Comparison of ENCODE assay signal across 8 mouse cellular contexts in genomic region chr2:18765481-18766249, GRCm38 (mm10).
DNase-seq lines count a peak whose midpoint lies in the region; ATAC-seq and TF ChIP-seq lines count a peak whose summit lies in the region.

No protein-coding gene starts in this region.

- TF ChIP-seq POLR2A in spleen, adult 2 months (IDR thresholded peaks at IDR 0.05; ENCODE audit: low read depth, low read length), result no peak

- H3K27me3 ChIP-seq in spleen, adult 2 months (ENCODE audit: control insufficient read depth, insufficient read depth, low read length), result no peaks in the 10 kb centered on the region
- H3K27me3 ChIP-seq in hindbrain, embryonic 14.5 days (ENCODE audit: control insufficient read depth, insufficient read depth, low read length), result no peaks in the 10 kb centered on the region
- peaks cover 9% of the 10 kb centered on the region for H3K27me3 ChIP-seq in liver, embryonic 12.5 days (replicated peaks)

- H3K9ac ChIP-seq in hindbrain, embryonic 14.5 days, result no peak overlapping the region
- no peak overlapping the region for H3K9ac ChIP-seq in liver, embryonic 12.5 days

- TF ChIP-seq CTCF in spleen, adult 2 months (IDR thresholded peaks at IDR 0.05; ENCODE audit: extremely low read depth, insufficient read depth, insufficient read length, insufficient replicate concordance), result no peak

- H3K4me2 ChIP-seq in hindbrain, embryonic 14.5 days (replicated peaks), result peak overlapping the region; percentile 82
- H3K4me2 ChIP-seq in liver, embryonic 12.5 days, result peak overlapping the region; percentile 86

- ATAC-seq in hindbrain, embryonic 14.5 days (ENCODE audit: low FRiP score), result no peak
- ATAC-seq in liver, embryonic 12.5 days, result no peak
- no peak for ATAC-seq in frontal cortex, adult (ENCODE audit: low TSS enrichment)

- H3K4me3 ChIP-seq in spleen, adult 2 months (ENCODE audit: extremely low read depth, insufficient read depth, insufficient read length), result peak overlapping the region; percentile 80
- no peak overlapping the region for H3K4me3 ChIP-seq in hindbrain, embryonic 14.5 days (replicated peaks; ENCODE audit: low read length)
- peak overlapping the region; percentile 14 for H3K4me3 ChIP-seq in liver, embryonic 12.5 days

- H3K4me1 ChIP-seq in spleen, adult 2 months (ENCODE audit: control insufficient read depth, insufficient read depth, insufficient read length), result no peaks in the 10 kb centered on the region
- no peaks in the 10 kb centered on the region for H3K4me1 ChIP-seq in hindbrain, embryonic 14.5 days (replicated peaks; ENCODE audit: control insufficient read depth, insufficient read depth, low read length)
- peaks cover 14% of the 10 kb centered on the region; the same call in 1 of the 2 replicates for H3K4me1 ChIP-seq in liver, embryonic 12.5 days

- no peaks in the 10 kb centered on the region for H3K9me3 ChIP-seq in hindbrain, embryonic 14.5 days (ENCODE audit: control insufficient read depth, low read length)
- no peaks in the 10 kb centered on the region for H3K9me3 ChIP-seq in liver, embryonic 12.5 days (replicated peaks)

- 16% methylated on average over 12 of the region's 12 CpGs for WGBS in spleen, adult 2 months
- 62% methylated on average over 12 of the region's 12 CpGs for WGBS in hindbrain, embryonic 14.5 days
- 37% methylated on average over 12 of the region's 12 CpGs for WGBS in liver, embryonic 12.5 days (ENCODE audit: insufficient replicate concordance)

- peak overlapping the region; percentile 26; the same call in 1 of the 2 replicates for H3K27ac ChIP-seq in spleen, adult 2 months (ENCODE audit: insufficient read depth, low read length)
- H3K27ac ChIP-seq in hindbrain, embryonic 14.5 days, result no peak overlapping the region
- H3K27ac ChIP-seq in liver, embryonic 12.5 days, result no peak overlapping the region

- peak in 1 of 2 experiments; percentile 15 for DNase-seq in spleen, adult 2 months (ENCODE audit: low read depth in 1 of 2, low spot score in 2 of 2)
- no peak for DNase-seq in spleen, postnatal 4 days (ENCODE audit: low spot score in 2 of 2)
- DNase-seq in embryo, embryonic 9.5 days (ENCODE audit: extremely low spot score), result peak; percentile 18
- no peak for DNase-seq in hindbrain, embryonic 14.5 days (ENCODE audit: low spot score)
- peak; percentile 8 for DNase-seq in skeletal muscle tissue, adult 2 months (ENCODE audit: low read depth, low spot score)
- no peak for DNase-seq in retina, postnatal 1 day

- no peaks in the 10 kb centered on the region for H3K36me3 ChIP-seq in spleen, adult 2 months (ENCODE audit: control insufficient read depth, insufficient read depth, low read length)
- no peaks in the 10 kb centered on the region for H3K36me3 ChIP-seq in hindbrain, embryonic 14.5 days (replicated peaks; ENCODE audit: control insufficient read depth, insufficient read depth)
- no peaks in the 10 kb centered on the region for H3K36me3 ChIP-seq in liver, embryonic 12.5 days

Comparison
In these comparisons a context has a peak if more than half of its experiments do, and no peak if none do; other contexts are left out.
1. DNase-seq: peak in embryo, embryonic 9.5 days (single experiment) and skeletal muscle tissue, adult 2 months (single experiment); none in spleen, postnatal 4 days (0 of 2), hindbrain, embryonic 14.5 days (single experiment) and retina, postnatal 1 day (single experiment).